Mouse (Mus musculus): ENCODE data around the gene Prkag2. TPM values are rescaled to one million over a fixed set of nuclear protein-coding genes. Genes with fewer than 3 reads are reported as not detected.

Prkag2 gene
- polyA plus RNA-seq, 2 experiments: 3.1 to 4.0 TPM

DNA sequence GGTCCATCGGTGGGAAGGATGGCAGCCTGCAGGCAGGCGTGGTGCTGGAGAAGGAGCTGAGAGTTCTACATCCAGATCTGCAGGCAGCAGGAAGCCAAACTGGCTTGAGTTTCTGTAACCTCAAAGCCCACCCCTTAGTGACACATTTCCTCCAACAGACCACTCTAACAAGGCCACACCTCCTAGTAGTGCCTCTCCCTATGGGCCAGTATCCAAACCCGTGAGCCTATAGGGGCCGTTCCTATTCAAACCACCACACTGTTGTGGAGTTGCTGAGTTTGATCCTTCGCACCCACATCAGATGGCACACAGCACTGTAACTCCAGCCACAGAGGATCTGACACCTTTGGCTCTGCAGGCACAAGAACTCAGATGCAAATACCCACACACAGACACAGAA is 185.3 kb downstream of the Prkag2 start:
- Histone ChIP-seq H3K9me3 (ENCODE audit: control insufficient read depth, low read length) (no peaks in the 10 kb centered on the region), H3K27me3 (ENCODE audit: control insufficient read depth, insufficient read depth, low read length) (no peaks in the 10 kb centered on the region), H3K9ac (replicated peaks) (no peak overlapping the region), H3K27ac (no peak overlapping the region), H3K4me2 (ENCODE audit: low read depth) (no peak overlapping the region), H3K36me3 (replicated peaks; ENCODE audit: control insufficient read depth, insufficient read depth, low read depth) (no peaks in the 10 kb centered on the region), H3K4me3 (ENCODE audit: insufficient read depth in 1 of 2, low read depth in 2 of 2, low read length in 2 of 2) (no peak overlapping the region), H3K4me1 (replicated peaks; ENCODE audit: control insufficient read depth in 2 of 2, insufficient read depth in 2 of 2, low read length in 1 of 2) (peaks cover 0 to 7% of the 10 kb centered on the region in 2 experiments; a peak in 1 of 4 replicates)
- 33% methylated on average over 5 of the region's 5 CpGs for WGBS (ENCODE audit: insufficient replicate concordance)
- TF ChIP-seq CTCF (IDR thresholded peaks at IDR 0.05; ENCODE audit: low read depth) (no peak), EP300 (IDR thresholded peaks at IDR 0.05; ENCODE audit: low read depth) (no peak)
- ATAC-seq (ENCODE audit: insufficient read depth) (no peak), DNase-seq (ENCODE audit: low read depth in 3 of 3, low spot score in 3 of 3) (no peak)

DNA sequence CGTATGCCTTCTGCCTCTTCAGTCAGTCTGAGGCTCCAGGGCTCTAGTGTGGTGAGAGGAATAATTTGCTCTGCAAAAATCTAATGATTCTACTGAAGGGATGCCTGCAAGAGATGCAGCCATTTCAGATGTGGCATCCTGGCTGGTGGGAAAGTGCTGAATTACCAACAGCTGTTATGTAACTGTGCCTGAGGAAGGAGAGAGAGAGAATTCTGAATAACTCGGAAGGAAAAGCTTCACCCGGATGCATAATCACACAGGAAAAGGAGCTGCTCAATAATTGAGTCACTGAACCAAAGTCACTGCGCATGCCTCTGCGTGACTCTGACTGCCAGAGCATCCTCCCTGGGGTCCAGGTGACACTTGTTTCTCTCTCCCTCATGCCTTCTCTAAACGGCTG is 186.8 kb downstream of the Prkag2 start:
- 67% methylated on average over 6 of the region's 6 CpGs for WGBS (ENCODE audit: insufficient replicate concordance)

DNA sequence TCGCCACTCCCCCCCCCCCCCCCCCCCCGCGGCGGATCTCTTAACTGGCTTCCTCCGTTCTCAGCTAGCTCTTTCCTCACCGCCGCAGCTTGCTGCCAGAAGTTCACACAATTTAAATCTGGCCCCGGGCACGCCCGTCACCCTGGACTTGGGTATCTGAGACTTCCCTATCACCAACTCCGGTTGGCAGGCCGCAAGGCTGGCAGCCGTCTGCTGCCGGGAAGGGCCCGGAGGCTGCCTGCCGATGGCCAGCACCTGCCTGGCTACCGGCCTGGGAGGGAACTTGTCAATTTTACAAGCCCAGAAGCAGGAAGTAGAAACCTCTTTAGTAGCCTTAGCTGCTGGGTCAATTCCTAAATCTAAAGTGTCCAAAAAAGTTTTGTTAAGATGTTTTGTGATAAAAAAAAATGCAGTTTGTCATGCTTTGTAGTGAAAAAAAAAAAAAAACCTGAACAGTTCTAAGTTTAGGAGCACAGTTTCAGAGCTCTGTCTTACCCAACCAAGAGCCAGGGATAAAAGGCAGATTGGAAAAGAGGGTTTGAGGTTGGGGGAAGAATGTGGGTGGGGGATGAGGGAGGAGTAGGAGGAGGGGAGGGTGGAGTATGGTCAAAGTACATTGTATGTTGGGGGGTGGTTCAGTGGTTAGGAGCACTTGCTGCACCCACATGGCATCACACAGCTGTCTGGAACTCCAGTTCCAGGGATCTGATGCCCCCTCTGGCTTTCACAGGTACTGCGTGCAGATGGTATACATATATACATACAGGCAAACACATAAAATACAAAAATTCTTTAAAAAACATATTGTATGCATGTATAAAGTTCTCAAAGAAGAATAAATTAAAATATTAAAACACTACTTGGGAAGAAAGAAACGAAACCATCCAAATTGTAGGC is 191.4 kb downstream of the Prkag2 start:
- DNase-seq (ENCODE audit: low read depth in 3 of 3, low spot score in 3 of 3): peak; percentile 45 to 60 (median 52)
- Histone ChIP-seq H3K27ac (peak overlapping the region; percentile 30; the same call in 1 of the 2 replicates), H3K27me3 (ENCODE audit: control insufficient read depth, insufficient read depth, low read length) (peaks cover 9% of the 10 kb centered on the region; the same call in 1 of the 2 replicates), H3K4me2 (ENCODE audit: low read depth) (peak overlapping the region; percentile 92), H3K9ac (replicated peaks) (0 out of 2 replicates have a peak overlapping the region, but pooled peaks have one; percentile 12), H3K4me3 (ENCODE audit: insufficient read depth in 1 of 2, low read depth in 2 of 2, low read length in 2 of 2) (peak overlapping the region; percentile 58 to 66), H3K9me3 (ENCODE audit: control insufficient read depth, low read length) (no peaks in the 10 kb centered on the region), H3K36me3 (replicated peaks; ENCODE audit: control insufficient read depth, insufficient read depth, low read depth) (no peaks in the 10 kb centered on the region), H3K4me1 (replicated peaks; ENCODE audit: control insufficient read depth in 2 of 2, insufficient read depth in 2 of 2, low read length in 1 of 2) (peaks cover 0 to 4% of the 10 kb centered on the region in 2 experiments; a peak in 3 of 4 replicates)
- peak; percentile 73 for TF ChIP-seq CTCF (IDR thresholded peaks at IDR 0.05; ENCODE audit: low read depth)
- no peak for TF ChIP-seq EP300 (IDR thresholded peaks at IDR 0.05; ENCODE audit: low read depth)
- ATAC-seq (ENCODE audit: insufficient read depth): peak; percentile 26
- 10% methylated on average over 15 of the region's 19 CpGs for WGBS (ENCODE audit: insufficient replicate concordance)

More for the DNA sequence above, 186.8 kb downstream of the Prkag2 start:
- TF ChIP-seq CTCF (IDR thresholded peaks at IDR 0.05; ENCODE audit: low read depth) (no peak), EP300 (IDR thresholded peaks at IDR 0.05; ENCODE audit: low read depth) (no peak)
- Histone ChIP-seq H3K4me2 (ENCODE audit: low read depth) (no peak overlapping the region), H3K36me3 (replicated peaks; ENCODE audit: control insufficient read depth, insufficient read depth, low read depth) (no peaks in the 10 kb centered on the region), H3K4me3 (ENCODE audit: insufficient read depth in 1 of 2, low read depth in 2 of 2, low read length in 2 of 2) (no peak overlapping the region), H3K27ac (no peak overlapping the region), H3K9ac (replicated peaks) (no peak overlapping the region), H3K9me3 (ENCODE audit: control insufficient read depth, low read length) (no peaks in the 10 kb centered on the region), H3K27me3 (ENCODE audit: control insufficient read depth, insufficient read depth, low read length) (no peaks in the 10 kb centered on the region), H3K4me1 (replicated peaks; ENCODE audit: control insufficient read depth in 2 of 2, insufficient read depth in 2 of 2, low read length in 1 of 2) (peaks cover 0 to 9% of the 10 kb centered on the region in 2 experiments; a peak in 1 of 4 replicates)
- no peak for DNase-seq (ENCODE audit: low read depth in 3 of 3, low spot score in 3 of 3)
- ATAC-seq (ENCODE audit: insufficient read depth): no peak

DNA sequence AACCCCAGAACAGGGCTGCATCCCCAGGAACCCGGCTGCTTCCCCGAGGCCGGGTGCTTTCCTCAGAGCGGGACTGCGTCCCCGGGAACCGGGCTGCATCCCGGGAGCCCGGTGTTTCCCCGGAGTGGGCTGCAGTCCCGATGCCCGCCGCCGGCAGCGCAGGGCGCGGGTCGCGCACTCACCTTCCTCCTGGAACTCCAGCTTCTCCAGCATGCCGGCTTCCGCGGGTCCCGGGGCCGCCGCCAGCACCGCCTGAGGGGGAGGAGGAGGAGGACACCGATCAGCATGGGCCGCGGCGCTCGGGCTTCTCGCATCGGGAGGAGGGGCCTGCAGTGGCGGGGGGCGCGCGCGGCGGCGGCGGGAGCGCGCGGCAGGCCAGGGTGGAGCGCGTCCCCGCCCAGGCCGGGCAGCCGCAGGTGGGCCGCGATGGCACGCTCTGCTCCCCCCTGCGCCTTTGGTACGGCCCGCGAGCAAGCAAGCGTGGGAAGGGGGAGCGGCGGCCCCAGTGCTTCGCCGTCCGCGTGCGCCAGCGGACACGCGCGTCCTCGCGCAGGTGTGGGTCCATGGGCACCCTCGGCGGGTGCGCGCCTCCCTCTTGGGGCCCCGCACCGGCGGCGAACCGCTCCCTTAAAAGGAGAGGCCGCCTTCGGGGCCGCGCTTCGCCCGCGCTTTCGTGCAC is 192.2 kb downstream of the Prkag2 start:
- peak overlapping the region; percentile 92 for H3K4me2 ChIP-seq (ENCODE audit: low read depth)
- peak overlapping the region; percentile 58 for H3K9ac ChIP-seq (replicated peaks)
- H3K9me3 ChIP-seq (ENCODE audit: control insufficient read depth, low read length): no peaks in the 10 kb centered on the region
- H3K4me1 ChIP-seq (replicated peaks; ENCODE audit: control insufficient read depth in 2 of 2, insufficient read depth in 2 of 2, low read length in 1 of 2): peaks cover 0 to 4% of the 10 kb centered on the region in 2 experiments; a peak in 3 of 4 replicates
- peaks cover 9% of the 10 kb centered on the region; the same call in 1 of the 2 replicates for H3K27me3 ChIP-seq (ENCODE audit: control insufficient read depth, insufficient read depth, low read length)
- no peaks in the 10 kb centered on the region for H3K36me3 ChIP-seq (replicated peaks; ENCODE audit: control insufficient read depth, insufficient read depth, low read depth)
- TF ChIP-seq CTCF (IDR thresholded peaks at IDR 0.05; ENCODE audit: low read depth) (no peak; the same call in 1 of the 2 replicates), EP300 (IDR thresholded peaks at IDR 0.05; ENCODE audit: low read depth) (no peak)
- no peak overlapping the region for H3K27ac ChIP-seq
- WGBS (ENCODE audit: insufficient replicate concordance): under 1% methylated on average over 77 of the region's 87 CpGs
- DNase-seq (ENCODE audit: low read depth in 3 of 3, low spot score in 3 of 3): peak in 2 of 3 experiments; percentile 45 to 47
- peak overlapping the region; percentile 56 to 66 for H3K4me3 ChIP-seq (ENCODE audit: insufficient read depth in 1 of 2, low read depth in 2 of 2, low read length in 2 of 2)
- peak; percentile 85 for ATAC-seq (ENCODE audit: insufficient read depth)
